Mouse (Mus musculus) lung, postnatal 10 days (tissue): ENCODE measurements at regions not wholly inside any gene's neighbourhood (a gene's known extent, or its start where the extent isn't known, plus 50 kb on each side); places are given as distances from the start of the nearest gene placed in this dataset.

Experiments
- DNase-seq: peaks from one replicate; pipeline ENCODE4 v3.0.0; 2021

GRCm38 (mm10) chr12:17601245-17602023, 56.8 kb downstream of the Odc1 start:
- no peak for DNase-seq

GRCm38 (mm10) chr12:17603576-17603975, 59.0 kb downstream of the Odc1 start:
- no peak for DNase-seq

DNA sequence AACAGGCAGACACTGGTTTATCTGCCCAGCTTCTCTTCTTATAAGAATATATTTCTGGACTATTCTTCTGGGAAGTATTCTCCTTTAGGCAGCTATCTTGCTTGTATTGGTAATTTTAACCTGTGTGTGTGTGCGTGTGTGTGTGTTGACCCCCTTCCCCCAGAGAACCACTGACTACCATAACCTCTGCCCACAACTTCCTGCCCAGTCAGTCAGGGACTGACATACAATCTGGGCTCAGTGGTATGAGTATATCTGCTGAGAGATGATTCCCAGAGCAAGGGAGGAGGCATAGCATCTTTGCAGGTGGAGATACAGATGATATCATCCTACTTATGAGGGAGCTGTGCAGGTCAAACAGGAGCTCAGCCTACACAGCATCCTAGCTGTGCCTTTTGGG, 65.8 kb downstream of the Odc1 start:
- no peak for DNase-seq

DNA sequence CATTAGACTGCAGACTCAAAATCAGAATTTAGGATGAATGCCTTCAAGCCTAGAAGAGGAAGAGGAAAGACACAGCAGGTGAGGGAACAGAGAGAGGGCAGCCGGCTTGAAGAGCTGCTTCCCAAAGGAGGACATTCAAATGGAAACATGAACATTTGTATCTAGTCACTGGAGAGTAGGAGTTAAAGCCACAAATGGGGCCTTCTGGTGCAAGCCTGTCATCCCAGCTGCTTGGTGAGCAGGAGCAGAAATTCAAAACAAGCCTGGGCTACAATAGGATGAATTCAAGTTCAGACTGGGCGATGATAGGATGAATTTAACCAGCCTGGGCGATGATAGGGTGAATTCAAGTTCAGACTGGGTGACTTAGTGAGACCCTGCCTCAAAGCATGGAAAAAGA, 67.4 kb downstream of the Odc1 start:
- no peak for DNase-seq

DNA sequence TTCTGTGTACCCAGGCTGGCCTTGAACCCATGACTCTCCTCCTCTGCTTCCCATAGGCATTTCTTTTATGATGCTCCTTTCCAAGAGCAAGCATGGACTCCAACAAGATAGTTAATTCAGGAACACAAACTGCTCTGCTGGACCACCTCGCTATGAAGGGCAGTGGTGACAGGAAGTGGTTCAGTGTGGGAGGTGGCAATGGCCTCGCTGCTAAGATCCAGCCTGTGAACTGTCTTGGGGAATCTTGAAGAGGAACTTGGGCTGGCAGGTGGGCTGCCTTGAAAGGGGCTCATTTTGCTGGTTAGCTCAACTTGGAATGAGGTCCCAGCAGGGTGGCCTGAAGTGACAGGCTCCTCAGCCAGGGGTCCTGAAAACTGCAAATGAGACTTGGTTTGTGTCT, 72.4 kb upstream of the Hpcal1 start:
- DNase-seq, result no peak

GRCm38 (mm10) chr12:17620226-17620625, 70.4 kb upstream of the Hpcal1 start:
- no peak for DNase-seq

DNA sequence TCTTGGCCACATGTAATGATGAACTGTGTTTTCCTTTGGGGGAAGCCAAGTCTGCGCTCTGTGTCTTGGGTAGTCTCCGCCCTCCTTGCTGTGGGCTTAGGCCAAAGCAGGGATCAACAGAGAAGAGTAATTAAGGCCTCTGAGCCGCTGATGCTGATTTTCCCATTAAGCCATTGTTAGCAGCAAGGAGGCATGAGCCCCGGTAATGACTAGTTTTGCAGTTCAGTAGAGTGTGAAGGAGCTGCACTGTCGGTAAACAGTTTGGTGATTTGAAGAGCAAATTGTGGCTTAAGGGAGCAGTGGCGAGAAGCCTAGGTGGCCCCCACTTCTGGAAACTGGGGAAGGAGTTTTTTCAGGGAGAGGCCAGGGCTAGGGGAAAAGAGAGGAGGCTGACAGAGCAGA, 69.2 kb upstream of the Hpcal1 start:
- DNase-seq, result peak; percentile 49

DNA sequence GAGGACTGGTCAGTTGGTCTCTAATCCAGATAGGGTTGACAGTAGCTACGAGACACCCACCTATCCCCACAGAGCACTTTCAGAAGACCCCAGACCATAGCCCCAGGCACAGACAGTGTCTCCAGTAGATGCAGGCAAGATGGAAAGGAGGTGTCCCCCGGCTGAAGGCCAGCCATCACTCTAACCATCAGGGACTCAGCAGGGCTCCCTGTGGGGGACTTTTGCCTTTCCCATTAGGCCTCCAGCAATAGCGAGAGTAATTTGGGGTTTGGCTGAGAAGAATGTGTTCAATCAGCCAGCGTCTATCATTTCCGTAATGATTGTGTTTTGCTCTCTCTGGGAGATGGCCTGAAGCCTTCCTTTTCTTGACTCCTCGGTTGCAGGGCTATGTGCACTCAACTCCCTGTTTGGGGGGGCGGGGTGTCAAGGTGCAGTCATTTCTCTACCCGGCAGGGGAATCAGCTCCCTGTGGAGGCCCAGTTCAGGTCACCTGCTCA, 68.1 kb upstream of the Hpcal1 start:
- no peak for DNase-seq

DNA sequence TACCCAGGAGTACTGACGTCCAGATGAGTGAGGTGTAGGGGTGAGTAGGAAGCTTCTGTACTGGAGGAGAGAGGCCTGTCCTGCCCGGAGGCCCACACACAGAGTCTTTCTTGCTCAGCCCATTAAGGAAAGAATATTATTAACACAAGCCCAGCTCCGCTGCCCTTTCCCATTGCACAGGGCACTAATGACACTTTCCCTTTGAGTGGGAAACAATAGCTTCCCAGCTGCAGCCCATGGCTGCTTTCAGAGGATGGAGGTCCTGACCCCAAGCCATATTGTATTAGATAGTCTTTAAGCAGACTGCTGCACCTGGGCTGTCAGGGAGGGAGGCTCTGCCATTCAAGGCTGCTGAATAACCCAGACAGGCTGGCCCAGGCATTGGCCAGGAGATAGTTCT, 64.6 kb upstream of the Hpcal1 start:
- DNase-seq, result no peak

DNA sequence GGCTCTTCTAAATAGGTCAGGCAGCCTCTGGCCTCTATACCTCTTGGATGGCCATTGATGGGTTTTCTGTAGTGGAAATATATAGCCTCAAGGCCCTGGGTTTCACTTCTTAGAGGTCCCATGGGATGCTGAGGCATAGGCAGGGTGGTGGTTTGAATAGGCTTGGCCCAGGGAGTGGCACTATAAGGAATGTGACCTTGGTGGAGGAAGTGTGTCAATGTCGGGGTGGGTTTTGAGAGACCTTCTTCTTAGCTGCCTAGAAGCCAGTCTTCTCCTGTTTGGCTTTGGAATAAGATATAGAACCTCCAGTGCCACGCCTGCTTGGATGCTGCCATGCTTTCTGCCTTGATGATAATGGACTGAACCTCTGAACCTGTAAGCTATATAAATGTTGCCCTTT, 59.5 kb upstream of the Hpcal1 start:
- no peak for DNase-seq

GRCm38 (mm10) chr12:17636146-17636545, 54.5 kb upstream of the Hpcal1 start:
- DNase-seq, result no peak

DNA sequence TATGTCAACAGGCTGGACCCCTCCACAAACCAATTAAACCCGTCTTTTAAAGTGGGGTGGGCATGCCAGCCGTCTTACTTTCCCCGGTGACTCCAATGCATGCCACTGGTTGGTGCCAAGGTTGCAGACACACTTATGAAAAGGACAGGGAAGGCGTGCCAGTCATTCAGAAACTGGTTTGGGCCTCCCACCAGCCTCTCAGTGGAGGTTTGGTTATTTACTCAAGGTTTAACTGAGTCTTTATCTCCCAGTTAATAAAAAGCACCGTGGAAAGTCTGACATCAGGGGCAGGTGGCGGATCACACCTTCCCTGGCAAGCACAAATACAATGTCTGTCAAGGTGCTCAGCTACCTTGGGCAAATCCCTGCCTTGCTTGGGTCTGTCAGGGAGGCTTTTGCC, 54.1 kb upstream of the Hpcal1 start:
- no peak for DNase-seq
